Mouse (Mus musculus): ENCODE results near the gene Vps37b.
A peak's percentile ranks its signal among the peaks of the same experiment; 100 is the strongest.
"Not testable (repeated sequence)": the region's sequence is repeated elsewhere in the genome, so short reads cannot be mapped to it uniquely, and the experiment has no call there.

Gene Vps37b

GRCm38 (mm10) chr5:124032001-124032508 is at the start of gene Vps37b:
Vps37b (minus strand) TSS chr5:124032270.
- DNase-seq (ENCODE audit: extremely low spot score, low spot score), result peak; percentile 94

- DNase-seq (ENCODE audit: extremely low spot score, low spot score), result no peak
Measured at GRCm38 (mm10) chr5:124079880-124080279, 47.8 kb upstream of the Vps37b start.

DNA sequence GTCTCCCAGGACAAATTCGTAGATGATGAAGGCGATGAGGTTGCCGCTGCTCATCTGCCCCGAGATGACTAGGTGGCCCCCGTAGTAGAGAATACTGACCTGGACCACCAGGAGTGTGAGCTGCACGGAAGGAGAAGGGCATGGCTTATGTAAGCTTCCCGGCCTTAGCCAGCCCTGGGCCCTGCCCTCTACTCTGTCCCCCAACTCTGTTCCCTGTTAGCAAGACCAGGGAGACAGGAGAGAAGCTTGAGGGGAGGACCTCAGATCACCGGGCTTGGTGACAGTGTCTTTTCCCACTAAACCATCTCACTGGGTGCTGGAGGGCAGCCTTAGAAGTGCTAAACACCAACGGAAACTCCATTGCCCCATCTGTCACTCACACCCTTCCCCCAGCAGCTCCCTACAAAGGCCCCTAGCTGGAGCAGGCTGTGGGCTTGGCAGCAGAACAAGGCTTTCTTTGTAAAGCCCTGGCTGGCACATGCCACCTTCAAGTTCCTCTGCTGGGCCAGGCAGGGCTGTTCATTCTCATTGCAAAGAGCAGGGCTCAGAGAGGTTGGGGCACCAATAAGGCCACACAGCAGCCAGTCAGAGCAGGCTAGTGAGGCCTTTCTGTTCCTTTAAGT is 46.8 kb upstream of the Vps37b start:
- no peak for DNase-seq (ENCODE audit: extremely low spot score, low spot score)

- DNase-seq (ENCODE audit: extremely low spot score, low spot score), result no peak
Measured at GRCm38 (mm10) chr5:124077856-124078460, 45.9 kb upstream of the Vps37b start.

DNA sequence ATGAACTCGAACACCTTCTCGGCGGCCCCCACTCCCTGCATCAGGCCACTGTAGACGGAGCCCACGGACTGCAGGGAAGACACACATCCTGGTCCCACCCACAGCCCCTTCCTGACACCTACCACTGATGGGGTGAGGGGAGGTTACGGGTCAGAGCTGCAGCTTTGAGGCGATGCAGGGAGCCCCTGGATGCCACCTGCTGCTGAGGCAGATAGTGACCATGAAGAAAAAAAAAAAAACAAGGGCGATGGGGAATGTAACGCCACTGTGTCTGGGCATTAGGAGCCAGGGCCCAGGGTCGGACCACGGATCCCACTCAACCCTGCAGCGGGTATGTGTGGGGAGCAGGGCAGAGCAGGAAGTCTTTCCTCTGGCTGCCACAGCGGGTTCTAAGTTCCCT is 45.2 kb upstream of the Vps37b start:
- no peak for DNase-seq (ENCODE audit: extremely low spot score, low spot score)

DNA sequence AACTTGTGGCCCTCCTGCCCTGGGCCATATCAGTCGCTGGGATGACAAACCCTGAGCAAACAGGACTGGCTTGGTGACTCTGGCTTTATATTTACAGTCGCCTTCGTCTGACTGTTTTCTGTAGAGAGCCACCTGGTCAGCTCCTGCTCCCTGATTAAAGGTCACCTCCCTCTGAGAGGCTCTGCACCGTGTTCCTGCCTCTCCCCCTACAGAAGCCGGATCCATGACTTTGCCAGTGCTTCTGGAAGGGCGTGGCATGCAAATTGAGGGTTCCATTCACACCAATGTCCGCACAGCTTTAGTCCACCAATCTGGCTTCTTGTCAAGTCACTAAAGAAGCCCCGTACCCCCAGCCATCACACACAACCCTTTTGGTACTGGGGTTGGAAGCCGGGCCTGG is 44.5 kb upstream of the Vps37b start:
- DNase-seq (ENCODE audit: extremely low spot score, low spot score), result no peak

DNA sequence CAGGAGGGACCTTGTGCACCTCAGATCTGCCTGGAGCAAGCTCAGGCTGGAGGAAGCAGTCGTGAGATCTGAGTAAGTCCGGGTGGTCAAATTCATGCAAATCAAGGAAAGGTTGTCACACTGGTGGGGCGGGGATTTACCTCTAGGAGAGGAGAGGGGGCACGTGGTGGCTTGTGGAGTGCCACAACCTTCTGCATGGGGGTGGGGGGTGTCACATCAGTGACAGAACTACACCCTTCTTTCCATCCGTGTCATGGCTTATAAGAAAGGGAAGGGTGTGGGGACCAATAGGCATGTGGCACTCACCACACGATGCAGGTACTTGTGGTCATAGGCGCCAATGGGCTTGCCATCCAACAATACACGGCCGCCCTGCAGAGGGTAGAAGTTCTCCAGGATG is 43.6 kb upstream of the Vps37b start:
- no peak for DNase-seq (ENCODE audit: extremely low spot score, low spot score)

DNA sequence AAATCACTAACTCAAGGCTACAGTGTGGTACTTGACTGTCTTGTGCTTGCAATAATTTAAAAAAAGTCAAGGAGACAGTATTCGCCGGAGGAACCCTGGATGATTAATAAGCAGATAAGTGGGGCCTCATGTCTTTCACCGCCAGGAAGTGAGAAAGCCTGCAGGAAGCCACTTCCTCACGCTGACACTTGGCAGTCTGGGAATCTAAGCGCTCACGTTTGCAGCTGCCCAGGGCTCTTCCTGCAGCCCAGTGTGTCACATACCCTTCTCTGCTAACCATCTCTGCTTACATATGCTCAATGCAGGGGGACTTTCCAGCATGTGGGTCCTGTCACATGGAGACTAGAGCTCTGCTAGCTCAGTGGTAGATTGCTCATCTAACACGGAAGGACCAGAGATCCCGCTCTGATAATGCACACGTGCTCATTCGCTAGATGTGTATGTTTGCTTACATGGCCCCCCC is 42.8 kb upstream of the Vps37b start:
- DNase-seq (ENCODE audit: extremely low spot score, low spot score), result no peak

GRCm38 (mm10) chr5:124073682-124074081 is 41.6 kb upstream of the Vps37b start:
- no peak for DNase-seq (ENCODE audit: extremely low spot score, low spot score)

DNA sequence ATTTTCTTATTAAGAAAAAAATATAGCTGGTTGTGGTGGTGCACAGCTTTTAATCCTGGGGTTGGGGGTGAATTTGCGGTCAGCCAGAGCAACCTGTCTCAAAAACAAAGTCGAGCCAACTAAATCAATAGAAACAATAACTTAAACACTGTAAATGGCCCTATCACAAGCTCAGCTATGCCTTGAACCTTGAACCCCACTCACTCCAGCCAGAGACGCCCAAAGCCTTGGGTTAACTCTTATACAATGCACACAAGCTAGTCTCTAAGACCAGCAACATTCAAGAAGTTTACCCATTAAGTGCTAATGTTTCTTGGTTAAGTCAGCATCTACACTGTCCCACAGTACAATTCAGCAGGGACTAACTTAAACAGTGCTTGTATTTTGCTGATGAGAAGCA is 37.6 kb upstream of the Vps37b start:
- no peak for DNase-seq (ENCODE audit: extremely low spot score, low spot score)

DNA sequence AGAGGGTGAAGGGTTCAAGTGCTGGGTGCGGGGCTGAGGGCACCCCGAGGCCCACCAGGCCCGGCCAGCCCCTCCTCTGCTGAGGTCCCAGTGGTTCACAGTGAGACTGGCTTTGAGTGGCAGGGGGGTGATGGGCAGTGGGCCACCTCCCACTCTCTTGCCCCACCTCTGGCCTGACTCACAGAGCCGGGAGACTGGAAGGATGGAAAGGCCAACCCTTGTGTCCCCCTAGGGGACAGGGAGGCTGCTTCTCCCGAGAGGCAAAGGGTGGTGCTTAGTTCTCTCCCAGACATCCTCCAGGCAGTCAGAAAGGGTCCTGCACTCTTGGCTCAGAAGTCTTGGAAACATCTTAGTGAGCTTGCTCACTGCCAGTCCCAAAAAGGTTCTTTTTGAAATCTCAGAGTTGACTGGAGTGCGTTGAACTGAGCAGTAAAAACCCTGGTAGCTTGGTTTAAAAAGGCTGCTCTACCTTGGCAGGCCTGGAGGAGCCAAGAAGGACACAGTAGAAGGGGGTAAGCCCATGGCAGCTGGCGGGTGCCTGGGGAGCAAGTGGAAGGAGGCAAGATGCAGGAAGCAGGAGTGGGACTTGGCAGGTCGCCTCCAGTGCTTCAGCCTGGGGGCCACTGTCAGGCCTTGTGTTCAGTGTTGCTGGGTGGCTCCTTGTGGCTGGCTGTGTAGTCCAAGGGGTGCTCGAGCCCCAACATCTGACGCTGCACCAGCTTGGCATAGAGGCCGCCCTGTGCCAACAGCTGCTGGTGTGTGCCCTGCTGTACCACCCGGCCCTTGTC is 30.2 kb upstream of the Vps37b start:
- DNase-seq (ENCODE audit: extremely low spot score, low spot score), result no peak

- DNase-seq (ENCODE audit: extremely low spot score, low spot score), result no peak
Measured at GRCm38 (mm10) chr5:124059677-124060076, 27.6 kb upstream of the Vps37b start.

DNA sequence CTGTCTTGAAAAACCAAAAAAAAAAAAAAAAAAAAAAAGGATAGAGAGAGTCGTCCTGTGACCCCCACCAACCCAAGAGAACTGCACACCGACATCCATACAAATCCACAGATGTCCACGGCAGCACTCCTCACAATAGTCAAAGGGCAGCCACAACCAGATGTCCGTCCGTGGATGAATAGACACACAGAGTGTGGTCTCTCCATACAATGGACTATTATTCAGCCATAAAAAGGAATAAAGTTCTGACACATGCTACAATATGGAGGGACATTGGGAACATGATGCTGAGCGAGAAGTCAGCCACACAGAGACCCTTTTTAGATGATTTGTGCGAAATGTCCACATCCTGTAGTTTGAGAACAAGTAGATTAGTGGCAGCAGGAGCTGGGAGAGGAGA is 26.7 kb upstream of the Vps37b start:
- no peak for DNase-seq (ENCODE audit: extremely low spot score, low spot score)

DNA sequence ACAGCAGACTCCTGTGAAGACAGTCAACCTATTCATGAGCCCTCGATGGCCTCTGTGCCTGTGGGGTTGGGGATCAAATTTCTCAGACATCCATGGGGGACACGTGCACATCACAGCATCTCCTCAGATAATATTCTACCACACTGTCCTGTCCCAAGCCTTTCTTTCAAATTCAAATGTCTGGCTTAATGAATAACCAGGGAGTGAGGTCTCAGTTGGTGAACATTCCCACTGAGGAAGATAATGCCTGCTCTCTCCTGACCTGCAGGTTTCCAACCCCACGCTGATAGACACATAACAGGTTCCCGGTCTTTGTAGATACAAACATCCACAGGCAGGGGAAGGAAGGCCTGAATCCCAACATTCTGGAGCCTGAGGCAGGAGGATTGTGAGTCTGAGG is 24.9 kb upstream of the Vps37b start:
- no peak for DNase-seq (ENCODE audit: extremely low spot score, low spot score)

DNA sequence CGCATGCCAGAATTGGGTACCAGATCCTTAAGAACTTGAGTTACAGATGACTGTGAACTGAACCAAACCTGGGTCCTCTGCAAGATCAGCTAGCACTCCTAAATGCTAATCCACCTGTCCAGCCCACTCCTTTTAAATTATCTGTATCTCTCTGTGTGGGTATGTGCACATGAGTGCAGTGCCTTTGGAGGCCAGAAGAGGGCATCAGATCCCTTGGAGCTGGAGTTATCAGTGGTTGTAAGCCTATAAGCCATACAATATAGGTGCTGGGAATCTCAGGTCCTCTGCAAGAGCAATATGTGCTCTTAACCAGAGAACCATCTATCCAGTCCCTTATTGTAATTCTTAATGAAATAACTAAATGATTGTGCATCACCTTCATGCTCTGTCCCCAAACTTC is 24.1 kb upstream of the Vps37b start:
- no peak for DNase-seq (ENCODE audit: extremely low spot score, low spot score)

GRCm38 (mm10) chr5:124052641-124053040 is 20.6 kb upstream of the Vps37b start:
- not testable (repeated sequence) for DNase-seq (ENCODE audit: extremely low spot score, low spot score)

GRCm38 (mm10) chr5:124051899-124052491 is 19.9 kb upstream of the Vps37b start:
- no peak for DNase-seq (ENCODE audit: extremely low spot score, low spot score)

DNA sequence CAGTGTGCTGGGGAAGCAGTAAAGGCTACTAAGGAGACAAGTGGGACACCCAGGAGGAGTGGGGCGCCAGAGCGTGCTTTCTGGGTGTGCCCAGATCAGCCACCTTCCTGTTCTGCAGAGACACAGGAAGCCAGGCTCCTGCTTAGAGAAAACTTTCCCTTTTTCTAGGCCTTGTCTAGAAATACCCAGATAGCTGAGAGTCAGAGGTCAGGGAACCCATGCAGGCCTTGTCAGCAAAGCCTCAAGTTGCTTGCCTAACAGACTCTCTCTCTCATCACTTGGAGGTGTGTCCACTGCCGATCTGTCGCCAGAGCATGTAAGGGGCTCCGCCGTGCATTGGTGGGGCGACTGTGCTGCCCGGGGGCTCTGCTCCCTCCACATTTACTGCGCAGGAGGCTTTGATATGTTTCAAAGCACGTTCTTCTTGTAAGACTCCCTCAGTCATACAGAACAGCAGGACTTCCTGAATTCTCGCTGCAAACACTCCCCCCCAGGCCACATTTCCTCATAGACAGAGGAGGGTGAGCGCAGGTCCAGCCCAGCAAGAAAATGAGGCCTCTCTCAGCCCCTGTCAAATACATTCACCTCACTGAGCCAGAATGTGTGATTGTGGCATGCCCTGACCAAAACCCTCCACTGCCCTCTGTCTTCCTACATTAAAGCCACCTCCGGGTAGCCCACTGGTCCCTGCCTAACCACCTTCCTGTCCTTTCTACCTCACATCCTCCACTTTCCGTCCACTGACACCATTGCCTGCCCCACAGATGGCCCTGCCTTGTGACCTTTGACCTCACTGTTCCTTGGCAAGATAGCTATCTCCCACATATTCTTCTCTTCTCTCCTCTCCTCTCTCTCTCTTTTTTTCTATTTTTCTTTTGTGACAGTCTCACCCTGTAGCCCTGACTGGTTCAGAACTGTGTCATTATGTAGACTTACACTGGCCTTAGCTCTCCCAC is 18.3 kb upstream of the Vps37b start:
- DNase-seq (ENCODE audit: extremely low spot score, low spot score), result no peak

- no peak for DNase-seq (ENCODE audit: extremely low spot score, low spot score)
Measured at GRCm38 (mm10) chr5:124049249-124050045, 17.4 kb upstream of the Vps37b start.

All from neural tube, embryonic 10.5 days (tissue).